Mouse (Mus musculus) embryonic fibroblast, embryonic 13.5 days (primary cell): ENCODE results near the gene Fgf14. TPM values are rescaled to one million over a fixed set of nuclear protein-coding genes. Genes with fewer than 3 reads are reported as not detected.

Experiments used
- H3K27ac ChIP-seq: 2 replicates; pipeline ENCODE4 v1.5.1; 2012; ENCODE audit warnings: low read length, control low read depth, inconsistent platforms; ENCODE audit not compliant: insufficient read depth
- H3K4me1 ChIP-seq: 2 replicates; pipeline ENCODE4 v1.6.1; 2011; ENCODE audit warnings: low read length; ENCODE audit not compliant: control insufficient read depth, insufficient read depth
- H3K4me3 ChIP-seq: 2 replicates; pipeline ENCODE4 v1.5.1; 2011; ENCODE audit warnings: mild to moderate bottlenecking, control low read depth, low read length; ENCODE audit not compliant: insufficient read depth
- CTCF ChIP-seq: IDR thresholded peaks from 2 replicates; pipeline ENCODE4 v1.5.1; 2011; ENCODE audit warnings: mild to moderate bottlenecking, control low read depth, low read length, moderate library complexity, borderline replicate concordance; ENCODE audit not compliant: insufficient read depth
- POLR2A ChIP-seq: IDR thresholded peaks from 2 replicates; pipeline ENCODE4 v1.6.1; 2011; ENCODE audit warnings: low read depth, mild to moderate bottlenecking, control low read depth, low read length, moderate library complexity
- polyA plus RNA-seq: library from polyadenylated mRNA; stranded (reverse); fragments of >200 nt; gene quantifications from 2 replicates; pipeline ENCODE4 v1.2.4, GENCODE M21; 2011; ENCODE audit warnings: low read depth; ENCODE audit not compliant: missing spikeins, insufficient read length

Fgf14 gene
- polyA plus RNA-seq, 1 experiment: 0.47 TPM

- H3K4me1 ChIP-seq: no peaks in the 10 kb centered on the region
- no peak for TF ChIP-seq CTCF
- no peak for TF ChIP-seq POLR2A
- H3K27ac ChIP-seq: no peak overlapping the region
- H3K4me3 ChIP-seq: no peak overlapping the region
Observed at GRCm38 (mm10) chr14:123966531-123966930, 710.4 kb downstream of the Fgf14 start.
